32 mouse cellular contexts compared by ENCODE assay signal in the genomic region with DNA sequence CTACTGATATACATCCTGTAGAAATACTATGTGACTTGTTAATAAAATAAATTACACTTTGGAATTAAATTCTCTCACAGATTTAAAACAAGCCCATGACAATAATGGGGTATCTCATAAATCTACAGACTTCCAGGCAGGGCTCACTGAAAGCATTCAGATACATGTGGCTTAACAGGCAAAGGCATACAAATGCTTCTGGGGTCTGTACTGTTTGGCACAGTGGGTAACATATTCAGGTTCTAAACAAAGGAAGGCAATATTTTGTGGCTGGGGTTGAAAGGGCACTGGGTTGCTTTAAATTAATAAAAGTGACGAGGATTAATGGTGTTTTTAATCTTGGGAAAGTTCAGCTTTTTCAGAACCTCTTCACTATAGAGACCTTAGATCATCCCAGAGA.
"Had no signal": no experiment of that assay in that cellular context is flagged by ENCODE, and none has a peak within 500 bp of the region (broad histone marks: within the 10 kb centered on the region; RNA-seq: fewer than 3 reads in every experiment).

No protein-coding gene starts in this region.

- H3K4me1 ChIP-seq: limb, embryonic 10.5 days; limb, embryonic 15.5 days; liver, embryonic 12.5 days; liver, embryonic 13.5 days; liver, embryonic 15.5 days; lung, embryonic 15.5 days; midbrain, embryonic 10.5 days; midbrain, embryonic 12.5 days; midbrain, embryonic 13.5 days; midbrain, embryonic 15.5 days had no signal

- H3K27ac ChIP-seq: limb, embryonic 10.5 days; limb, embryonic 12.5 days; limb, embryonic 13.5 days; limb, embryonic 15.5 days; liver, embryonic 12.5 days; liver, embryonic 13.5 days; liver, embryonic 14.5 days; liver, embryonic 15.5 days; lung, embryonic 15.5 days; macrophage; midbrain, embryonic 10.5 days; midbrain, embryonic 12.5 days; midbrain, embryonic 13.5 days; midbrain, embryonic 15.5 days; neural tube, embryonic 12.5 days had no signal

- H3K4me2 ChIP-seq: limb, embryonic 12.5 days; limb, embryonic 13.5 days; limb, embryonic 15.5 days; liver, embryonic 11.5 days; liver, embryonic 12.5 days; liver, embryonic 13.5 days; liver, embryonic 15.5 days; lung, embryonic 14.5 days; lung, embryonic 15.5 days; midbrain, embryonic 11.5 days; midbrain, embryonic 12.5 days; midbrain, embryonic 13.5 days; midbrain, embryonic 15.5 days; neural tube, embryonic 12.5 days had no signal

- H3K9ac ChIP-seq: limb, embryonic 12.5 days; limb, embryonic 13.5 days; limb, embryonic 15.5 days; liver, embryonic 12.5 days; liver, embryonic 13.5 days; liver, embryonic 14.5 days; liver, embryonic 15.5 days; liver, postnatal 0 days; lung, embryonic 14.5 days; lung, embryonic 15.5 days; midbrain, embryonic 12.5 days; midbrain, embryonic 13.5 days; midbrain, embryonic 15.5 days; neural tube, embryonic 12.5 days had no signal

- ATAC-seq: liver, embryonic 12.5 days; liver, postnatal 0 days; lung, postnatal 0 days; midbrain, embryonic 13.5 days; midbrain, embryonic 15.5 days; midbrain, embryonic 16.5 days had no signal

- H3K27me3 ChIP-seq: limb, embryonic 12.5 days; limb, embryonic 13.5 days; limb, embryonic 15.5 days; liver, embryonic 12.5 days; liver, embryonic 13.5 days; liver, embryonic 15.5 days; lung, embryonic 15.5 days; megakaryocyte, embryonic 14.5 days; midbrain, embryonic 12.5 days; midbrain, embryonic 13.5 days; midbrain, embryonic 15.5 days; neural tube, embryonic 12.5 days had no signal

- H3K4me3 ChIP-seq: limb, embryonic 10.5 days; limb, embryonic 12.5 days; limb, embryonic 13.5 days; limb, embryonic 15.5 days; liver, embryonic 12.5 days; liver, embryonic 13.5 days; liver, embryonic 15.5 days; lung, embryonic 15.5 days; megakaryocyte, embryonic 14.5 days; midbrain, embryonic 10.5 days; midbrain, embryonic 12.5 days; midbrain, embryonic 13.5 days; midbrain, embryonic 15.5 days; myocyte; neural tube, embryonic 12.5 days had no signal

- H3K9me3 ChIP-seq: limb, embryonic 10.5 days; limb, embryonic 12.5 days; limb, embryonic 13.5 days; limb, embryonic 15.5 days; liver, embryonic 12.5 days; liver, embryonic 13.5 days; liver, embryonic 15.5 days; lung, embryonic 15.5 days; megakaryocyte, embryonic 14.5 days; midbrain, embryonic 10.5 days; midbrain, embryonic 12.5 days; midbrain, embryonic 13.5 days; midbrain, embryonic 15.5 days; neural tube, embryonic 12.5 days had no signal

- H3K36me3 ChIP-seq: limb, embryonic 10.5 days; limb, embryonic 12.5 days; limb, embryonic 13.5 days; limb, embryonic 15.5 days; liver, embryonic 12.5 days; liver, embryonic 13.5 days; liver, embryonic 15.5 days; lung, embryonic 15.5 days; midbrain, embryonic 10.5 days; midbrain, embryonic 12.5 days; midbrain, embryonic 13.5 days; midbrain, embryonic 15.5 days; neural tube, embryonic 12.5 days had no signal

- DNase-seq: left cerebral cortex, postnatal 4 days; liver; liver, embryonic 13.5 days; liver, postnatal 0 days; lung, adult 18-20 months; lung, adult 2 months; lung, embryonic 14.5 days; lung, postnatal 10 days; lung, postnatal 14 days; lung, postnatal 36 days; lung, postnatal 4 days; midbrain, embryonic 14.5 days had no signal
